Mouse (Mus musculus) midbrain, embryonic 11.5 days (tissue): ENCODE data around the gene Gm3604. TPM values are rescaled to one million over a fixed set of nuclear protein-coding genes. Genes with fewer than 3 reads are reported as not detected.
"Not testable (repeated sequence)": the region's sequence is repeated elsewhere in the genome, so short reads cannot be mapped to it uniquely, and the experiment has no call there.

ENCODE experiments used
- ATAC-seq: fragments of 200-750 bp; cut with Nextera tagmentation; 2 replicates; pipeline ENCODE4 v1.8.0; 2017; ENCODE audit warnings: moderate TSS enrichment, moderate library complexity; ENCODE audit not compliant: low FRiP score
- DNase-seq: peaks from one replicate; pipeline ENCODE4 v3.0.0; 2015; ENCODE audit warnings: low spot score; ENCODE audit errors: missing footprints
- H3K27ac ChIP-seq: fragments of 300-500 bp; sonication (generic); 2 replicates; pipeline ENCODE4 v1.5.1; 2014; ENCODE audit warnings: low read depth, low read length
- H3K27me3 ChIP-seq: fragments of 300-500 bp; sonication (generic); 2 replicates; pipeline ENCODE4 v1.6.1; 2014; ENCODE audit warnings: mild to moderate bottlenecking, low read length, moderate library complexity, mixed read lengths; ENCODE audit not compliant: control insufficient read depth, insufficient read depth
- H3K36me3 ChIP-seq: fragments of 300-500 bp; sonication (generic); 2 replicates; pipeline ENCODE4 v1.6.1; 2014; ENCODE audit warnings: mild to moderate bottlenecking, low read length, moderate library complexity, mixed read lengths; ENCODE audit not compliant: control insufficient read depth, insufficient read depth
- H3K4me1 ChIP-seq: fragments of 300-500 bp; sonication (generic); 2 replicates; pipeline ENCODE4 v1.6.1; 2014; ENCODE audit warnings: low read length; ENCODE audit not compliant: control insufficient read depth, insufficient read depth
- H3K4me2 ChIP-seq: fragments of 300-500 bp; sonication (generic); 2 replicates; pipeline ENCODE4 v1.6.1; 2014; ENCODE audit warnings: mild to moderate bottlenecking, moderate library complexity
- H3K4me3 ChIP-seq: fragments of 300-500 bp; sonication (generic); 2 replicates; pipeline ENCODE4 v1.5.1; 2014; ENCODE audit warnings: low read depth, low read length
- H3K9ac ChIP-seq: fragments of 300-500 bp; sonication (generic); 2 replicates; pipeline ENCODE4 v1.6.1; 2014; ENCODE audit warnings: low read length
- H3K9me3 ChIP-seq: fragments of 300-500 bp; sonication (generic); 2 replicates; pipeline ENCODE4 v1.6.1; 2016; ENCODE audit warnings: low read length; ENCODE audit not compliant: control insufficient read depth
- WGBS: fragments of 180-500 bp; shearing (Covaris S2); extraction: QIAGEN DNeasy Blood & Tissue Kit; methylation state at CpG from one replicate; pipeline ENCODE4 v1.1.7; 2014; 5-methylcytosine and 5-hydroxymethylcytosine counted together
- microRNA-seq: library from miRNA; unstranded; fragments of <30 nt; microRNA quantifications from one replicate; pipeline ENCODE4, GENCODE M21; 2017
- polyA plus RNA-seq: library from polyadenylated mRNA; unstranded; fragments of >200 nt; fragmentation: Nextera tagmentation; extraction: Ambion mirVana; gene quantifications from 2 replicates; pipeline ENCODE4 v1.2.1, GENCODE M21; 2014

The Gm3604 gene
- 4.8 TPM in 2 replicates for polyA plus RNA-seq

- not testable (repeated sequence) for H3K9me3 ChIP-seq, H3K27ac ChIP-seq, ATAC-seq, H3K36me3 ChIP-seq, H3K27me3 ChIP-seq, H3K4me1 ChIP-seq
- whole genome bisulfite sequencing = 11% methylated on average over 13 of the region's 13 CpGs
- Histone ChIP-seq H3K9ac (peak within 1 kb of the TSS; percentile 45; the same call in 1 of the 2 replicates), H3K4me3 (peak within 1 kb of the TSS; percentile 30), H3K4me2 (peak within 1 kb of the TSS; percentile 37)
- DNase-seq = peak; percentile 90
Observed at GRCm38 (mm10) chr13:62382952-62383351, at the start of gene Gm3604. Gm3604 (minus strand) TSS chr13:62383177.

GRCm38 (mm10) chr13:62399206-62399605 lies 16.2 kb upstream of the Gm3604 start:
- not testable (repeated sequence) for H3K4me3 ChIP-seq, H3K27ac ChIP-seq, H3K9me3 ChIP-seq, H3K36me3 ChIP-seq, H3K27me3 ChIP-seq, ATAC-seq, H3K4me1 ChIP-seq, DNase-seq, H3K9ac ChIP-seq, H3K4me2 ChIP-seq
- WGBS = 65% methylated on average over 3 of the region's 3 CpGs

GRCm38 (mm10) chr13:62390076-62390620 lies 7.2 kb upstream of the Gm3604 start:
- 93% methylated on average over 8 of the region's 8 CpGs for WGBS
- not testable (repeated sequence) for H3K36me3 ChIP-seq, H3K9ac ChIP-seq, H3K4me3 ChIP-seq, H3K4me1 ChIP-seq, H3K4me2 ChIP-seq, ATAC-seq, H3K27ac ChIP-seq, H3K9me3 ChIP-seq, H3K27me3 ChIP-seq, DNase-seq

GRCm38 (mm10) chr13:62331786-62332185 lies 51.2 kb downstream of the Gm3604 start:
- peaks cover 20% of the 10 kb centered on the region; the same call in 1 of the 2 replicates for H3K9me3 ChIP-seq
- ATAC-seq (no peak), DNase-seq (no peak)
- no peaks in the 10 kb centered on the region for H3K27me3 ChIP-seq
- H3K27ac ChIP-seq = no peak overlapping the region
- H3K4me1 ChIP-seq = no peaks in the 10 kb centered on the region
- H3K4me3 ChIP-seq = no peak overlapping the region
- H3K36me3 ChIP-seq = no peaks in the 10 kb centered on the region
- H3K9ac ChIP-seq = no peak overlapping the region
- no peak overlapping the region for H3K4me2 ChIP-seq

- H3K36me3 ChIP-seq = no peaks in the 10 kb centered on the region
- H3K4me3 ChIP-seq = no peak overlapping the region
- WGBS = 64% methylated on average over 2 of the region's 2 CpGs
- DNase-seq (no peak), ATAC-seq (no peak)
- H3K9ac ChIP-seq = no peak overlapping the region
- no peak overlapping the region for H3K27ac ChIP-seq
- no peaks in the 10 kb centered on the region for H3K4me1 ChIP-seq
- no peaks in the 10 kb centered on the region for H3K27me3 ChIP-seq
- no peak overlapping the region for H3K4me2 ChIP-seq
- H3K9me3 ChIP-seq = peaks cover 20% of the 10 kb centered on the region; the same call in 1 of the 2 replicates
Observed at GRCm38 (mm10) chr13:62331381-62331780, 51.6 kb downstream of the Gm3604 start.

Small RNA genes lying within 50 kb of the gene (microRNA-seq; reads per million reads assigned to microRNA genes)
- gene Gm25933 = not detected

Other genes with a start within 250 kb of the Gm3604 start
- 11.6 and 11.9 TPM in 2 replicates for gene Gm49359, start 83.7 kb upstream of the Gm3604 start, polyA plus RNA-seq
- not detected in 2 replicates for gene Zfp935, start 175.3 kb upstream of the Gm3604 start, polyA plus RNA-seq
- gene Zfp934, start 188.0 kb upstream of the Gm3604 start, polyA plus RNA-seq = 25.5 and 26.1 TPM in 2 replicates
- gene 6720489N17Rik, start 241.0 kb upstream of the Gm3604 start, polyA plus RNA-seq = 16.4 and 17.3 TPM in 2 replicates